18 mouse cellular contexts compared by ENCODE assay signal in the genomic region with DNA sequence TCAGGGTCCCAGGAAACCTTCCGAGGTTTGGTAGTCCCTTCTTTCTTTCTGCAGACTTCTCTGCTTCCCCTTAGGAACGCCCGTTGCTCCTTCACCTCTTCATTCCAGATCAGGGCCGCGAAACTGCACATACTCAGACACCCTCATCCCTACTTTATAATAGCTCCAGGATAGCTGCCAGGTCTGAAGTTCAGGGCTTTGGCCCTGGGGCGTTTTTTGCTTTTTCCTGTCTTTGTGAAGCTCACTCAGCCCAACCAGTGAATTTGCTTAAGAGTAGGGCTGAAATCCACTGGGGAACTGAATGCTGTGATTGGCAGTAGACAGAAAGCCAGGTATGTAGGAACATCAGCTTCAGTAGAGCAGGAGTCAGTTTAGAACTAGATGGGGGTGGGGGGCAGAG.
DNase-seq lines count a peak whose midpoint lies in the region; ATAC-seq and TF ChIP-seq lines count a peak whose summit lies in the region.
"Had no signal": no experiment of that assay in that cellular context is flagged by ENCODE, and none has a peak within 500 bp of the region (broad histone marks: within the 10 kb centered on the region; RNA-seq: fewer than 3 reads in every experiment).

No protein-coding gene starts in this region.

- H3K27ac ChIP-seq in heart, embryonic 14.5 days (replicated peaks in 1 of 2; ENCODE audit: control insufficient read depth in 1 of 2, insufficient read depth in 1 of 2, low read depth in 2 of 2, low read length in 2 of 2): peak overlapping the region; percentile 42 to 48
- H3K27ac ChIP-seq in left cerebral cortex, adult 2 months: peak overlapping the region; percentile 19; the same call in 1 of the 2 replicates
- H3K27ac ChIP-seq in midbrain, embryonic 16.5 days (ENCODE audit: low read length): peak overlapping the region; percentile 14; the same call in 1 of the 2 replicates
- no peak overlapping the region for H3K27ac ChIP-seq in midbrain, postnatal 0 days (ENCODE audit: low read depth, low read length)
- H3K27ac ChIP-seq: embryonic facial prominence, embryonic 12.5 days; hindbrain, embryonic 13.5 days; midbrain, embryonic 10.5 days had no signal

- no peak for DNase-seq in heart, postnatal 25 days (ENCODE audit: low spot score)
- DNase-seq in left cerebral cortex, adult 2 months (ENCODE audit: extremely low spot score in 1 of 2, low spot score in 2 of 2): no peak
- DNase-seq in left cerebral cortex, adult 18-20 months (ENCODE audit: low spot score in 2 of 2): no peak
- no peak for DNase-seq in midbrain, postnatal 0 days (ENCODE audit: low spot score)
- DNase-seq in adipocyte (ENCODE audit: low spot score): peak; percentile 24
- DNase-seq in thymus, postnatal 36 days: no peak
- DNase-seq: adrenal gland, postnatal 25 days; kidney, adult 2 months; lung, adult 2 months; thymus, postnatal 4 days had no signal

- whole genome bisulfite sequencing in heart, embryonic 14.5 days: 57% methylated on average over 6 of the region's 6 CpGs
- 74% methylated on average over 6 of the region's 6 CpGs for WGBS in midbrain, embryonic 16.5 days
- 60% methylated on average over 6 of the region's 6 CpGs for WGBS in midbrain, postnatal 0 days

- H3K9ac ChIP-seq in heart, embryonic 14.5 days (ENCODE audit: low read length): no peak overlapping the region
- H3K9ac ChIP-seq in midbrain, embryonic 16.5 days (ENCODE audit: low read depth, low read length): no peak overlapping the region
- H3K9ac ChIP-seq in midbrain, postnatal 0 days (replicated peaks; ENCODE audit: low read length, poor library complexity, severe bottlenecking): no peak overlapping the region
- H3K9ac ChIP-seq: embryonic facial prominence, embryonic 12.5 days; hindbrain, embryonic 13.5 days had no signal

- H3K27me3 ChIP-seq in heart, embryonic 14.5 days (ENCODE audit: control insufficient read depth, insufficient read depth, low read length): no peaks in the 10 kb centered on the region
- no peaks in the 10 kb centered on the region for H3K27me3 ChIP-seq in midbrain, embryonic 16.5 days (ENCODE audit: control insufficient read depth, insufficient read depth, low read depth, low read length)
- H3K27me3 ChIP-seq in midbrain, postnatal 0 days (ENCODE audit: insufficient read depth, low read length): no peaks in the 10 kb centered on the region
- H3K27me3 ChIP-seq: embryonic facial prominence, embryonic 12.5 days; hindbrain, embryonic 13.5 days had no signal

- intact Hi-C loops in heart, postnatal 25 days (cut with DNase I): no loop called here
- intact Hi-C loops in left cerebral cortex, adult 2 months (cut with DNase I): no loop called here

- H3K4me2 ChIP-seq in heart, embryonic 14.5 days (ENCODE audit: low read length): no peak overlapping the region
- no peak overlapping the region for H3K4me2 ChIP-seq in midbrain, embryonic 16.5 days (ENCODE audit: low read length)
- H3K4me2 ChIP-seq in midbrain, postnatal 0 days (ENCODE audit: low read depth, low read length, poor library complexity, severe bottlenecking): no peak overlapping the region
- H3K4me2 ChIP-seq: embryonic facial prominence, embryonic 12.5 days; hindbrain, embryonic 13.5 days had no signal

- H3K9me3 ChIP-seq in heart, embryonic 14.5 days (ENCODE audit: control insufficient read depth, low read length): no peaks in the 10 kb centered on the region
- H3K9me3 ChIP-seq in midbrain, embryonic 16.5 days (replicated peaks; ENCODE audit: control insufficient read depth, low read length, poor library complexity, severe bottlenecking): no peaks in the 10 kb centered on the region
- no peaks in the 10 kb centered on the region for H3K9me3 ChIP-seq in midbrain, postnatal 0 days (ENCODE audit: low read length)
- H3K9me3 ChIP-seq: embryonic facial prominence, embryonic 12.5 days; hindbrain, embryonic 13.5 days; midbrain, embryonic 10.5 days had no signal

- ATAC-seq in heart, embryonic 14.5 days (ENCODE audit: insufficient number of reproducible peaks, insufficient read depth, low FRiP score, low read depth): no peak
- ATAC-seq in midbrain, embryonic 16.5 days: 0 out of 2 replicates have a peak, but pooled peaks have one; percentile 8
- no peak for ATAC-seq in midbrain, postnatal 0 days (ENCODE audit: low FRiP score)
- ATAC-seq: forebrain, embryonic 16.5 days had no signal

- H3K36me3 ChIP-seq in heart, embryonic 14.5 days (ENCODE audit: control insufficient read depth, insufficient read depth, low read length): no peaks in the 10 kb centered on the region
- no peaks in the 10 kb centered on the region for H3K36me3 ChIP-seq in midbrain, embryonic 16.5 days (ENCODE audit: control insufficient read depth, insufficient read depth, low read length)
- H3K36me3 ChIP-seq in midbrain, postnatal 0 days (ENCODE audit: insufficient read depth, low read length): no peaks in the 10 kb centered on the region
- H3K36me3 ChIP-seq: embryonic facial prominence, embryonic 12.5 days; G1E; hindbrain, embryonic 13.5 days; midbrain, embryonic 10.5 days had no signal

- peaks cover 2 to 3% of the 10 kb centered on the region in 2 experiments; a peak in 2 of 4 replicates for H3K4me1 ChIP-seq in heart, embryonic 14.5 days (ENCODE audit: control insufficient read depth in 2 of 2, insufficient read depth in 2 of 2, low read length in 2 of 2)
- H3K4me1 ChIP-seq in midbrain, embryonic 16.5 days (ENCODE audit: control insufficient read depth, insufficient read depth, low read length): peaks cover 10% of the 10 kb centered on the region
- H3K4me1 ChIP-seq in midbrain, postnatal 0 days (ENCODE audit: insufficient read depth, low read length): no peaks in the 10 kb centered on the region; the same call in 1 of the 2 replicates
- H3K4me1 ChIP-seq: embryonic facial prominence, embryonic 12.5 days; hindbrain, embryonic 13.5 days; midbrain, embryonic 10.5 days had no signal

- no peak overlapping the region for H3K4me3 ChIP-seq in heart, embryonic 14.5 days (ENCODE audit: control insufficient read depth in 1 of 2, insufficient read depth in 1 of 2, low read depth in 1 of 2, low read length in 2 of 2)
- H3K4me3 ChIP-seq in left cerebral cortex, adult 2 months: no peak overlapping the region
- H3K4me3 ChIP-seq in midbrain, embryonic 16.5 days (ENCODE audit: low read depth, low read length): no peak overlapping the region
- H3K4me3 ChIP-seq in midbrain, postnatal 0 days (ENCODE audit: low read depth, low read length): no peak overlapping the region
- H3K4me3 ChIP-seq: embryonic facial prominence, embryonic 12.5 days; hindbrain, embryonic 13.5 days; midbrain, embryonic 10.5 days; myocyte had no signal

- no peak for TF ChIP-seq CTCF in left cerebral cortex, adult 2 months (IDR thresholded peaks at IDR 0.05)
- no peak for TF ChIP-seq CTCF in midbrain, postnatal 0 days (IDR thresholded peaks at IDR 0.05)
